Mouse (Mus musculus) neural tube, embryonic 14.5 days (tissue): ENCODE measurements around the gene Cga. TPM values are rescaled to one million over a fixed set of nuclear protein-coding genes. Genes with fewer than 3 reads are reported as not detected.
A peak's percentile ranks its signal among the peaks of the same experiment; 100 is the strongest.
"Not testable (repeated sequence)": the region's sequence is repeated elsewhere in the genome, so short reads cannot be mapped to it uniquely, and the experiment has no call there.

Experiments used
- ATAC-seq: fragments of 200-750 bp; cut with Nextera tagmentation; 2 replicates; pipeline ENCODE4 v1.8.0; 2017; ENCODE audit warnings: low read depth, mild to moderate bottlenecking, moderate TSS enrichment, moderate library complexity
- H3K27ac ChIP-seq: fragments of 300-500 bp; sonication (generic); 2 replicates; pipeline ENCODE4 v1.5.1; 2014; ENCODE audit warnings: low read depth, mild to moderate bottlenecking, control low read depth, low read length, moderate library complexity, mixed read lengths
- H3K27me3 ChIP-seq: fragments of 300-500 bp; sonication (generic); 2 replicates; pipeline ENCODE4 v1.6.1; 2014; ENCODE audit warnings: low read length; ENCODE audit not compliant: control insufficient read depth, insufficient read depth
- H3K36me3 ChIP-seq: fragments of 300-500 bp; sonication (generic); 2 replicates; pipeline ENCODE4 v1.6.1; 2014; ENCODE audit warnings: low read length, mixed read lengths; ENCODE audit not compliant: control insufficient read depth, insufficient read depth
- H3K4me1 ChIP-seq: fragments of 300-500 bp; sonication (generic); 2 replicates; pipeline ENCODE4 v1.6.1; 2014; ENCODE audit warnings: low read length; ENCODE audit not compliant: control insufficient read depth, insufficient read depth
- H3K4me2 ChIP-seq: fragments of 300-500 bp; sonication (generic); 2 replicates; pipeline ENCODE4 v1.6.1; 2014; ENCODE audit warnings: mild to moderate bottlenecking, low read depth, low read length, control low read depth
- H3K4me3 ChIP-seq: fragments of 300-500 bp; sonication (generic); 2 replicates; pipeline ENCODE4 v1.5.1; 2014; ENCODE audit warnings: low read depth, low read length, control low read depth, mixed read lengths
- H3K9ac ChIP-seq: fragments of 300-500 bp; sonication (generic); replicated peaks from 2 replicates; pipeline ENCODE4 v1.6.1; 2014; ENCODE audit warnings: low read depth, mild to moderate bottlenecking, control low read depth, low read length, mixed read lengths
- H3K9me3 ChIP-seq: fragments of 300-500 bp; sonication (generic); 2 replicates; pipeline ENCODE4 v1.6.1; 2016; ENCODE audit warnings: low read length; ENCODE audit not compliant: control insufficient read depth
- WGBS: fragments of 180-500 bp; shearing (Covaris S2); extraction: QIAGEN DNeasy Blood & Tissue Kit; methylation state at CpG from one replicate; pipeline ENCODE4 v1.1.7; 2014; 5-methylcytosine and 5-hydroxymethylcytosine counted together
- polyA plus RNA-seq: library from polyadenylated mRNA; unstranded; fragments of >200 nt; fragmentation: Nextera tagmentation; extraction: Ambion mirVana; gene quantifications from 2 replicates; pipeline ENCODE4 v1.2.1, GENCODE M21; 2014

Gene Cga
- polyA plus RNA-seq, 1 experiment from 2014 or later = not detected

DNA sequence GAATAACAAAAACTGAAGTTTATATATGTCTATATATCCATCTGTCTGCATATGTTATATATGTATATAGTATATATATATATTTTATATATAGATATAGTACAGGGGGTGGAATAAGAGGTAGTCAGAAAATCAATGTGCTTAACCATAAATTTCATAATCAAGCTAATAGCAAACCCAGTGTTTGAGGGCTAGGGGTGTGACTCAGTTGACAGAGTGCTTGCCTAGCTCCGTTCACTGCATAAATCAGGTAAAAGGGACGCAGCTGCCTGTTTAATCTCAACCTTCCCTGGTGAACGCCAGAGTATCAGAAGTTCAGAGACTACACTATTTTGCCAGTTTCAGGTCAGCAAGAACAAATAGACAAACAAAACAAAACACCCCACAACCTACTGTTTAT lies 8.0 kb downstream of the Cga start:
- not testable (repeated sequence) for H3K9me3 ChIP-seq, H3K4me3 ChIP-seq, H3K4me2 ChIP-seq, H3K27me3 ChIP-seq, ATAC-seq, H3K4me1 ChIP-seq, H3K27ac ChIP-seq, H3K36me3 ChIP-seq, H3K9ac ChIP-seq
- 82% methylated on average over 3 of the region's 3 CpGs for WGBS

GRCm38 (mm10) chr4:34905396-34905795 lies 11.8 kb downstream of the Cga start:
- ATAC-seq = no peak
- 68% methylated on average over 5 of the region's 5 CpGs for WGBS
- H3K4me3 ChIP-seq = no peak overlapping the region

GRCm38 (mm10) chr4:34906151-34906550 lies 12.6 kb downstream of the Cga start:
- H3K27ac ChIP-seq = no peak overlapping the region
- no peak for ATAC-seq
- H3K27me3 ChIP-seq = no peaks in the 10 kb centered on the region
- H3K36me3 ChIP-seq = no peaks in the 10 kb centered on the region
- H3K9me3 ChIP-seq = no peaks in the 10 kb centered on the region
- H3K4me3 ChIP-seq = no peak overlapping the region
- no peak overlapping the region for H3K9ac ChIP-seq
- 86% methylated on average over 4 of the region's 4 CpGs for WGBS
- no peaks in the 10 kb centered on the region for H3K4me1 ChIP-seq
- no peak overlapping the region for H3K4me2 ChIP-seq

More at GRCm38 (mm10) chr4:34905396-34905795, 11.8 kb downstream of the Cga start:
- Histone ChIP-seq H3K36me3 (no peaks in the 10 kb centered on the region), H3K4me1 (no peaks in the 10 kb centered on the region), H3K27ac (no peak overlapping the region), H3K9ac (no peak overlapping the region), H3K4me2 (no peak overlapping the region), H3K9me3 (no peaks in the 10 kb centered on the region), H3K27me3 (no peaks in the 10 kb centered on the region)

DNA sequence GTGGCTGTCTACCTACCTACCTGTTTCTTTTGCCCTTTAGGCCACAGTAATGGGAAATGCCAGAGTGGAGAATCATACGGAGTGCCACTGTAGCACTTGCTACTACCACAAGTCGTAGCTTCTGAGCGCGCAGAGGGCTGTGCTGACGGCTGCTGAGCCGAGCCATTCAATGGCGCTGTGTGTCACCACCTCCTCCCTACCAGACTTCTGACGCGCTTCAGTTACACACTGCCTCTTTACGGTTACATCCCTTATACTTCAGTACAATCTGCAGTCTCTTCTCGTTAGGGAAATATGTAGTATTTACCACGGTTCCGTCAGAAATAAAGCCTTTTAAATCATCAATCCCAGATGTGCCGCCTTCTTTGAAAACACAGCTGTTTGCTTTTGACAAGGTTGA lies 13.4 kb downstream of the Cga start:
- Histone ChIP-seq H3K4me3 (no peak overlapping the region), H3K4me2 (no peak overlapping the region), H3K36me3 (no peaks in the 10 kb centered on the region), H3K27me3 (no peaks in the 10 kb centered on the region), H3K9ac (no peak overlapping the region), H3K4me1 (no peaks in the 10 kb centered on the region), H3K27ac (no peak overlapping the region), H3K9me3 (no peaks in the 10 kb centered on the region)
- 51% methylated on average over 14 of the region's 14 CpGs for WGBS
- no peak; the same call in 1 of the 2 replicates for ATAC-seq

GRCm38 (mm10) chr4:34908127-34908526 lies 14.5 kb downstream of the Cga start:
- no peaks in the 10 kb centered on the region for H3K4me1 ChIP-seq
- H3K4me3 ChIP-seq = no peak overlapping the region
- no peaks in the 10 kb centered on the region for H3K36me3 ChIP-seq
- no peak overlapping the region for H3K4me2 ChIP-seq
- 95% methylated on average over 7 of the region's 7 CpGs for whole genome bisulfite sequencing
- no peaks in the 10 kb centered on the region for H3K9me3 ChIP-seq
- H3K27ac ChIP-seq = no peak overlapping the region
- no peaks in the 10 kb centered on the region for H3K27me3 ChIP-seq
- no peak overlapping the region for H3K9ac ChIP-seq
- ATAC-seq = no peak

- Histone ChIP-seq H3K9ac (no peak overlapping the region), H3K27me3 (no peaks in the 10 kb centered on the region), H3K9me3 (no peaks in the 10 kb centered on the region), H3K36me3 (no peaks in the 10 kb centered on the region), H3K4me1 (no peaks in the 10 kb centered on the region), H3K4me2 (no peak overlapping the region), H3K27ac (no peak overlapping the region), H3K4me3 (no peak overlapping the region)
- 62% methylated on average over 3 of the region's 3 CpGs for WGBS
- ATAC-seq = no peak
Observed at GRCm38 (mm10) chr4:34911401-34911800, 17.8 kb downstream of the Cga start.

DNA sequence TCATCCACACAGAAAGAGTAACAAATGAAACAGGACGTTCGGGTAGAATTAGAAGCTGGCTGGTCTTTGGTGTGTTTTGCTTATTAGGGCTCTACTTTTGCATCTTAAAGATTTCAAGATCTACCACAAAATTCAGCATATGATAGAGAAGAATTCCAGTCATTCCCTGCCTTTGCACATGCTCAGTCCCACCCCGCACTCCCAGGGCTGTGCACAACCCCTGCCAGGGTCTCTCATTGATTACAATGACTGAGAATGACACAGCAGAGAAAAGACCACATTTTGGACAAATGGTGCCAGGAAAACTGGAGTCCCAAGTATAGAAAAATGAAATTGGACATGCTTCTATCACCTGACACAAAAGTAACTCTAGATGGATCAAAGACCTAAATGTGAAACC lies 18.6 kb downstream of the Cga start:
- Histone ChIP-seq H3K4me1 (no peaks in the 10 kb centered on the region), H3K4me3 (no peak overlapping the region), H3K27ac (no peak overlapping the region), H3K4me2 (no peak overlapping the region), H3K27me3 (no peaks in the 10 kb centered on the region), H3K9ac (no peak overlapping the region), H3K9me3 (no peaks in the 10 kb centered on the region), H3K36me3 (no peaks in the 10 kb centered on the region)
- no peak for ATAC-seq
- WGBS = 88% methylated on average over 3 of the region's 3 CpGs

GRCm38 (mm10) chr4:34917400-34917799 lies 23.8 kb downstream of the Cga start:
- Histone ChIP-seq H3K36me3 (no peaks in the 10 kb centered on the region), H3K9ac (no peak overlapping the region), H3K9me3 (no peaks in the 10 kb centered on the region), H3K27ac (no peak overlapping the region), H3K27me3 (no peaks in the 10 kb centered on the region), H3K4me1 (no peaks in the 10 kb centered on the region), H3K4me2 (no peak overlapping the region), H3K4me3 (no peak overlapping the region)
- WGBS = 40% methylated on average over 7 of the region's 7 CpGs
- no peak for ATAC-seq

DNA sequence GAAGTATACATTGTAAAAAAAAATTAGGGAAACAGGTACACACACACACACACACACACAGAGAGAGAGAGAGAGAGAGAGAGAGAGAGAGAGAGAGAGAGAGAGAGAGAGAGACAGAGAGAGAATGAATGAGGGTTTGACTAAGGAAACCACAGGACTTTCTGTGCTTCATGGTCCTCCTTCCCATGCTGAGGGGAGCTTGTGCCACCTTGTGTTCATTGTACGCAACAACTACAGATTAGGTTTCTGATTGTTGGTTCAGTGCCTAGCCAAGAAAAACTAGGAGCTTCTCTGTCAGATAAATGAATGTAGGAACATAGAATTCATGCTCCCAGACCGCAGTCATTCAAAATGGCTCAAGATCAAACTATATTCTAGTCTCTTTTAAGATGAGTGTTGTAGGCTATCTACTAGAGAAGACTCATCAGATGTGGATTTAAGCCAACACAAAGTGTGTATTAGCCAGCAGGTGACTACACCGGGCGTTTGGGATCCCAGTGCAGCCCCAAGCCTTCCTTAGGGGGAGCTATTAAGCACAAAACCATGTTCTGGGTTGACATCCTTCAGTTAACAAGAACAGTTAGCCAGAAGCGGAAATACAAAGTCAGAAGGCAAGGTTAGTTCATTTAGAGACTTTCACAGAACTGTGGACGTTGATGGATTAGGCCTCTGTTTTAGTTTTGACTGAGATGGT lies 28.7 kb downstream of the Cga start:
- Histone ChIP-seq H3K9ac (no peak overlapping the region), H3K27ac (no peak overlapping the region), H3K27me3 (no peaks in the 10 kb centered on the region), H3K4me1 (no peaks in the 10 kb centered on the region), H3K4me3 (no peak overlapping the region), H3K4me2 (no peak overlapping the region), H3K9me3 (no peaks in the 10 kb centered on the region), H3K36me3 (no peaks in the 10 kb centered on the region)
- peak; percentile 83 for ATAC-seq
- WGBS = 69% methylated on average over 6 of the region's 6 CpGs
